Mouse (Mus musculus): ENCODE measurements around the gene Zfp987.

Zfp987 gene

DNA sequence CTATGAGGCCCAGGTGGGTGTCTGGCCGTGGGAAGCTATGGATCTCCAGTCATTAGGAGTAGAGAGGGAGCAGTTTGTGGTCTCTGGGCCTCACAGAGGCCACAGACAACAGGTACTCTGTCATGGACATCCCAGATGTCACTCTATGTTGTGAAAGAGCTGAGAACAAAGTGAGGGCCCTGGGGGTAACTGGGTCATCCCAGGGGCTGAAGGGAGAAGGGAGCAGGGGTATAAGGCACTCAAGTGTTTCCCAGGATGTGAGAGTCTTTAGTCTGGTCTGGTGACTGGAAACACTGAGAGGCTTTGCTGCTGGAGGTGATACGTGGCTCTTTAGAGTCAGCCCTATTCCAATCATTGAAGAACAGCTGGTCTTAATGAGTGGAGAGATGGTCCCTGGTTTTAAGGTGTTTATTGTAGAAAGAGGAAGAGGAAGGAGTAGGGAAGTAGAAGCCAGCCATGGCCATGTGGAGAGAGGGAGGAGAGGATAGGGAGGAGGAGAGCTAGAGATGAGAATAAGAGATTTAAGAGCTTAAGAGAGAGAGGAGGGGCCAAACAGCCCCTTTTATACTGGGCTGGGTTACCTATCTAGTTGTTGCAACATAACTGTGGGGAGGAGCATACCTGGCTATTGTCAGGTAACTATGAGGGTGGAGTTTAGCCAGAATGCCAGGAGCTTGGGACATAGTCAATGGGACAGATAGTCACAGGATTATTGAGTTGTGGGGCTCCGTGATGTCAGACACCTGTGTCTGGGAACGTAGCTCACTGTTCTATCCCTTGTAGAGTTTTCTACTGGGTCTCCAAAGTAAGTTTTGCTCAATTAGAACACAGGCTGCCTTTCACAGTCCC, 76.5 kb downstream of the Zfp987 start:
- peak; percentile 5 to 29 for DNase-seq (ENCODE audit: low spot score in 2 of 2)
